Mouse (Mus musculus) ES-Bruce4 (cell line): ENCODE results near the gene Cped1. TPM values are rescaled to one million over a fixed set of nuclear protein-coding genes. Genes with fewer than 3 reads are reported as not detected.

Experiments used
- H3K27ac ChIP-seq: 2 replicates; pipeline ENCODE4 v1.5.1; 2012; ENCODE audit warnings: low read length, inconsistent platforms; ENCODE audit not compliant: insufficient read depth
- H3K27me3 ChIP-seq: 2 replicates; pipeline ENCODE4 v1.6.1; 2012; ENCODE audit warnings: mild to moderate bottlenecking, low read length, inconsistent platforms; ENCODE audit not compliant: control insufficient read depth, poor library complexity, insufficient read depth, severe bottlenecking
- H3K36me3 ChIP-seq: 2 replicates; pipeline ENCODE4 v1.6.1; 2012; ENCODE audit warnings: inconsistent platforms, mild to moderate bottlenecking, low read length, moderate library complexity; ENCODE audit not compliant: control insufficient read depth, poor library complexity, insufficient read depth, severe bottlenecking
- H3K4me1 ChIP-seq: one replicate; pipeline ENCODE4 v1.8.1; 2011; ENCODE audit warnings: low read length; ENCODE audit not compliant: control insufficient read depth, insufficient read depth
- H3K4me3 ChIP-seq: 2 replicates; pipeline ENCODE4 v1.5.1; 2011; ENCODE audit warnings: low read depth, mild to moderate bottlenecking, low read length
- H3K9ac ChIP-seq: 2 replicates; pipeline ENCODE4 v1.6.1; 2012; ENCODE audit warnings: low read depth, mild to moderate bottlenecking, inconsistent platforms; ENCODE audit not compliant: poor library complexity, severe bottlenecking
- H3K9me3 ChIP-seq: replicated peaks from 2 replicates; pipeline ENCODE4 v1.6.1; 2012; ENCODE audit warnings: mild to moderate bottlenecking, low read length, inconsistent platforms; ENCODE audit not compliant: control insufficient read depth, poor library complexity, insufficient read depth, severe bottlenecking
- CTCF ChIP-seq: IDR thresholded peaks from one replicate; pipeline ENCODE4 v1.8.1; 2011; ENCODE audit warnings: low read depth, low read length
- EP300 ChIP-seq: IDR thresholded peaks from 2 replicates; pipeline ENCODE4 v1.6.1; 2011; ENCODE audit warnings: low read depth, low read length; ENCODE audit not compliant: insufficient read depth
- POLR2A ChIP-seq: IDR thresholded peaks from one replicate; pipeline ENCODE4 v1.8.1; 2011; ENCODE audit warnings: low read length; ENCODE audit not compliant: insufficient read depth
- polyA plus RNA-seq: library from polyadenylated mRNA; stranded (reverse); fragments of >200 nt; gene quantifications from 2 replicates; pipeline ENCODE4 v1.2.4, GENCODE M21; 2011; ENCODE audit warnings: low read depth; ENCODE audit not compliant: missing spikeins, insufficient read depth, insufficient read length

Cped1 gene
- polyA plus RNA-seq, 1 experiment: 0.90 TPM

GRCm38 (mm10) chr6:22102752-22103151 is 117.0 kb downstream of the Cped1 start:
- H3K4me3 ChIP-seq: no peak overlapping the region
- H3K4me1 ChIP-seq: no peaks in the 10 kb centered on the region
- no peak overlapping the region for H3K9ac ChIP-seq
- H3K36me3 ChIP-seq: no peaks in the 10 kb centered on the region
- TF ChIP-seq EP300 (no peak), CTCF (no peak), POLR2A (no peak)
- H3K9me3 ChIP-seq: no peaks in the 10 kb centered on the region
- no peak overlapping the region for H3K27ac ChIP-seq
- H3K27me3 ChIP-seq: no peaks in the 10 kb centered on the region

DNA sequence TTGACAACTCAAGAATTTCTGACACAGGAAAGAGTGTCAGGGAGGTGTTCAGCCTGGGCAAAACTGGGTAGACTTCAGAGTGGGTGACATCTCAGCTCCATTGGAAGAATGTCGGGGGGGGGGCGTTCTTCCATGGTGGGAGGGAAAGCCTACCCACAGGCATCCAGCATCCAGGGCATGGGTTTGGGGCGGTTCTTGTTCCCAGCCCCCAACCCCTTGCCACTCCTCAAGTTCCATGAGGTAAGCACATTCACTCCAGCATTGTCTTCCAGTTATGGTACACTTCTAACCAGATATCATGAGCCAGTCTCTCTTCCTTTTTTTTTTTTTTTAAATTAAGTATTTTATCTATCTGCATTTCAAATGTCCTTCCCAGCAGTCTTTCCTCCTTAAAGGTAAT is 118.0 kb downstream of the Cped1 start:
- Histone ChIP-seq H3K36me3 (no peaks in the 10 kb centered on the region), H3K27me3 (no peaks in the 10 kb centered on the region), H3K9me3 (no peaks in the 10 kb centered on the region), H3K27ac (no peak overlapping the region), H3K4me3 (no peak overlapping the region), H3K4me1 (no peaks in the 10 kb centered on the region), H3K9ac (no peak overlapping the region)
- TF ChIP-seq CTCF: no peak
- no peak for TF ChIP-seq EP300
- no peak for TF ChIP-seq POLR2A

DNA sequence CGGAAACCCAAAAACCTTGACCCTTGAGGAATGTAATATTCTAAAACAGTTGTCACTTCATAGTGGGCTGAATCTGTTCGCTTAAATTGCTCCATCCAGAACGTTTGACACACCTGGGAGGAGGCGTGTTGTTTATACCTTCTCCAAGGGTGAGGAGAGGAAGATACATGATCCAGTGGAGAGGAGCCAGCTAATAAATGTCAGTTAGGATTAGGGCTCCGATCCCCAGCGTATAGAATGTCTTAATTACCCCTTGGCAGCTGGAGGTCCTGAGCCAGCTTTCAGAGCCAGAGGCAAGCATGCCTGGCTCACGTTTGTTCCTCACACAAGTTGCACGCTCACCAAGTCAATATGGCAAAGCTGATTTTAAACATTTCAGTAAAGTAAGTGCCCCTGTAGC is 118.5 kb downstream of the Cped1 start:
- no peaks in the 10 kb centered on the region for H3K36me3 ChIP-seq
- no peak overlapping the region for H3K9ac ChIP-seq
- no peak for TF ChIP-seq CTCF
- TF ChIP-seq EP300: no peak
- TF ChIP-seq POLR2A: no peak
- H3K9me3 ChIP-seq: no peaks in the 10 kb centered on the region
- H3K4me3 ChIP-seq: no peak overlapping the region
- no peak overlapping the region for H3K27ac ChIP-seq
- no peaks in the 10 kb centered on the region for H3K4me1 ChIP-seq
- H3K27me3 ChIP-seq: no peaks in the 10 kb centered on the region

GRCm38 (mm10) chr6:22114079-22114478 is 128.4 kb downstream of the Cped1 start:
- Histone ChIP-seq H3K4me3 (no peak overlapping the region), H3K4me1 (no peaks in the 10 kb centered on the region), H3K27me3 (no peaks in the 10 kb centered on the region), H3K9ac (no peak overlapping the region), H3K9me3 (no peaks in the 10 kb centered on the region), H3K27ac (no peak overlapping the region), H3K36me3 (no peaks in the 10 kb centered on the region)
- no peak for TF ChIP-seq CTCF
- TF ChIP-seq POLR2A: no peak
- no peak for TF ChIP-seq EP300

- H3K27me3 ChIP-seq: no peaks in the 10 kb centered on the region
- H3K27ac ChIP-seq: no peak overlapping the region
- no peaks in the 10 kb centered on the region for H3K36me3 ChIP-seq
Observed at GRCm38 (mm10) chr6:22116679-22117078, 131.0 kb downstream of the Cped1 start.

DNA sequence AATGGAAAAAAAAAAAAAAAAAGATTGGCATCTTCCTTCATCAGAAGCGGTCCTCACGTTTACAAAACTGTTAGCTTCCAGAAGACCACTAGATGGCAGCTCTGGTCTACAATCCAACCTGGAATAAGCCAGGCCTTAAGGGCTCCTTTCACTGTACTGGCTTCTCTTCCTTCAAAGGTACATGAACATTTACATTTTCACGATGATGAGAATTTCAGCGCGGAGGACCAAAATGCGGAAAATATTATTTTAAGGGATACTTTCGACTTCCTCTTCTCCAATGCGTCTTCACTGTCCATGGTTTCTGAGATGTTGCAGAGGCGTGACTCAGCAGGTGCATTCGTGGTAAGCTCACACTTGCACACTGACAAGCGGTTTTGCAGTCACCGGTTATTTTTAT is 136.4 kb downstream of the Cped1 start:
- Histone ChIP-seq H3K9ac (no peak overlapping the region), H3K9me3 (no peaks in the 10 kb centered on the region), H3K4me3 (no peak overlapping the region), H3K36me3 (no peaks in the 10 kb centered on the region), H3K27me3 (no peaks in the 10 kb centered on the region), H3K4me1 (no peaks in the 10 kb centered on the region), H3K27ac (no peak overlapping the region)
- TF ChIP-seq CTCF (no peak), POLR2A (no peak), EP300 (no peak)

More at GRCm38 (mm10) chr6:22116679-22117078, 131.0 kb downstream of the Cped1 start:
- H3K4me1 ChIP-seq: no peaks in the 10 kb centered on the region
- no peak overlapping the region for H3K9ac ChIP-seq
- no peak overlapping the region for H3K4me3 ChIP-seq
- TF ChIP-seq CTCF (no peak), POLR2A (no peak), EP300 (no peak)
- H3K9me3 ChIP-seq: no peaks in the 10 kb centered on the region
